Mouse (Mus musculus) CH12.LX (cell line): ENCODE measurements around the gene Wscd1. TPM values are rescaled to one million over a fixed set of nuclear protein-coding genes. Genes with fewer than 3 reads are reported as not detected.

Source experiments
- DNase-seq: peaks from one replicate; pipeline ENCODE4 v3.0.0-alpha.2; 2013; ENCODE audit errors: extremely low read depth
- H3K27ac ChIP-seq: 2 replicates; pipeline ENCODE4 v1.5.1; 2012; ENCODE audit warnings: low read depth, mild to moderate bottlenecking, control low read depth, moderate library complexity; ENCODE audit not compliant: insufficient read depth
- H3K27me3 ChIP-seq: replicated peaks from 2 replicates; pipeline ENCODE3; 2012; ENCODE audit warnings: inconsistent platforms
- H3K36me3 ChIP-seq, 2 experiments: replicated peaks in 1 of 2; 2 replicates each; pipeline versions ENCODE3 to v1.6.1; 2012; ENCODE audit warnings: inconsistent platforms in 1 of 2, low read length in 1 of 2, mild to moderate bottlenecking in 1 of 2, mixed read lengths in 1 of 2, moderate library complexity in 1 of 2; ENCODE audit not compliant: control insufficient read depth in 1 of 2, insufficient read depth in 1 of 2
- H3K4me1 ChIP-seq, 2 experiments: 2 replicates each; pipeline ENCODE4 v1.6.1; 2012; ENCODE audit warnings: inconsistent platforms in 1 of 2, moderate library complexity in 1 of 2; ENCODE audit not compliant: insufficient read depth in 2 of 2, control insufficient read depth in 1 of 2
- H3K4me2 ChIP-seq: 2 replicates; pipeline ENCODE4 v1.6.1; 2012; ENCODE audit warnings: low read depth, mild to moderate bottlenecking, control low read depth; ENCODE audit not compliant: poor library complexity, insufficient read depth, severe bottlenecking
- H3K4me3 ChIP-seq, 3 experiments: fragments of 150-350 bp in 1 of 3; sonication (generic) in 1 of 3; replicated peaks in 1 of 3; 2 replicates each; pipeline versions ENCODE3 to v1.5.1; 2011 to 2012; ENCODE audit warnings: low read depth in 2 of 3, low read length in 2 of 3, mild to moderate bottlenecking in 2 of 3, moderate library complexity in 2 of 3, control low read depth in 1 of 3, improper control_type of control experiment in 1 of 3, inconsistent platforms in 1 of 3, mixed read lengths in 1 of 3; ENCODE audit not compliant: poor library complexity in 1 of 3
- H3K79me2 ChIP-seq: replicated peaks from 2 replicates; pipeline ENCODE4 v1.6.1; 2012; ENCODE audit warnings: mild to moderate bottlenecking, moderate library complexity; ENCODE audit not compliant: control insufficient read depth, poor library complexity, insufficient read depth, severe bottlenecking; ENCODE audit errors: extremely low read depth
- H3K9ac ChIP-seq: 2 replicates; pipeline ENCODE4 v1.6.1; 2012; ENCODE audit warnings: low read depth, mild to moderate bottlenecking, control low read depth, moderate library complexity; ENCODE audit not compliant: insufficient read depth
- H3K9me3 ChIP-seq: replicated peaks from 2 replicates; pipeline ENCODE3; 2012; ENCODE audit warnings: low read length, inconsistent platforms, mixed read lengths
- BHLHE40 ChIP-seq: IDR thresholded peaks from 2 replicates; pipeline ENCODE4 v1.6.1; 2011; ENCODE audit warnings: mild to moderate bottlenecking, low read depth, low read length, improper control_type of control experiment
- CHD1 ChIP-seq: IDR thresholded peaks from 2 replicates; pipeline ENCODE4 v1.6.1; 2012; ENCODE audit warnings: low read depth, low read length, improper control_type of control experiment, inconsistent platforms
- E2F4 ChIP-seq: IDR thresholded peaks from 2 replicates; pipeline ENCODE4 v1.6.1; 2011; ENCODE audit warnings: low read depth, low read length, improper control_type of control experiment; ENCODE audit not compliant: insufficient replicate concordance
- ETS1 ChIP-seq: conservative IDR thresholded peaks from 2 replicates; pipeline ENCODE4 v1.6.1; 2012; ENCODE audit warnings: low read depth, mild to moderate bottlenecking, inconsistent platforms, low read length, improper control_type of control experiment, moderate library complexity
- GABPA ChIP-seq: IDR thresholded peaks from 2 replicates; pipeline ENCODE4 v1.6.1; 2012; ENCODE audit warnings: low read depth, low read length, improper control_type of control experiment, inconsistent platforms; ENCODE audit not compliant: insufficient replicate concordance
- JUN ChIP-seq: IDR thresholded peaks from 2 replicates; pipeline ENCODE4 v1.6.1; 2011; ENCODE audit warnings: low read depth, mild to moderate bottlenecking, low read length, improper control_type of control experiment, moderate library complexity; ENCODE audit not compliant: insufficient read depth
- KAT2A ChIP-seq: IDR thresholded peaks from 2 replicates; pipeline ENCODE4 v1.6.1; 2012; ENCODE audit warnings: low read length, improper control_type of control experiment, inconsistent platforms; ENCODE audit not compliant: insufficient replicate concordance
- MAFK ChIP-seq: IDR thresholded peaks from 2 replicates; pipeline ENCODE4 v1.6.1; 2011; ENCODE audit warnings: low read length, improper control_type of control experiment; ENCODE audit not compliant: insufficient replicate concordance
- MYC ChIP-seq: IDR thresholded peaks from 2 replicates; pipeline ENCODE4 v1.6.1; 2011; ENCODE audit warnings: low read depth, mild to moderate bottlenecking, improper control_type of control experiment, low read length
- NELFE ChIP-seq: IDR thresholded peaks from 2 replicates; pipeline ENCODE4 v1.6.1; 2011; ENCODE audit warnings: low read depth, low read length, improper control_type of control experiment
- PAX5 ChIP-seq: IDR thresholded peaks from 2 replicates; pipeline ENCODE4 v1.6.1; 2012; ENCODE audit warnings: low read length, inconsistent platforms, mixed read lengths
- RCOR1 ChIP-seq: conservative IDR thresholded peaks from 2 replicates; pipeline ENCODE4 v1.6.1; 2012; ENCODE audit warnings: low read depth, mild to moderate bottlenecking, inconsistent platforms, low read length, improper control_type of control experiment
- TBP ChIP-seq: conservative IDR thresholded peaks from 2 replicates; pipeline ENCODE4 v1.6.1; 2011; ENCODE audit warnings: low read depth, low read length, improper control_type of control experiment
- TCF12 ChIP-seq: IDR thresholded peaks from 2 replicates; pipeline ENCODE4 v1.6.1; 2014; ENCODE audit warnings: low read depth, mild to moderate bottlenecking, inconsistent platforms, low read length, improper control_type of control experiment
- USF1 ChIP-seq: IDR thresholded peaks from 2 replicates; pipeline ENCODE4 v1.6.1; 2014; ENCODE audit warnings: low read depth, mild to moderate bottlenecking, inconsistent platforms, low read length, improper control_type of control experiment
- USF2 ChIP-seq: conservative IDR thresholded peaks from 2 replicates; pipeline ENCODE4 v1.6.1; 2011; ENCODE audit warnings: low read depth, low read length, improper control_type of control experiment
- ZC3H11A ChIP-seq: IDR thresholded peaks from 2 replicates; pipeline ENCODE4 v1.6.1; 2012; ENCODE audit warnings: low read depth, mild to moderate bottlenecking, inconsistent platforms, low read length, improper control_type of control experiment
- dilution Hi-C: fragments of 300-500 bp; cut with MboI; formaldehyde crosslinking; loops from 2 replicates; pipeline ENCODE4 v1.14.3; 2020; ENCODE audit warnings: low sequenced_read_pairs; ENCODE audit not compliant: extremely low pct_unique_long_range_greater_than_20kb, extremely low pct_ligation_motif_present
- in situ Hi-C: fragments of 300-500 bp; cut with MboI; formaldehyde crosslinking; loops from 3 replicates; pipeline ENCODE4 v1.14.3; 2019; ENCODE audit warnings: low sequenced_read_pairs, low pct_ligation_motif_present, low pct_unique_long_range_greater_than_20kb, mixed read lengths
- polyA plus RNA-seq: library from polyadenylated mRNA; unstranded; fragments of >175 nt; gene quantifications from 2 replicates; pipeline ENCODE4 v1.2.1, GENCODE M21; 2012; ENCODE audit warnings: low read depth; ENCODE audit not compliant: insufficient read length
- total RNA-seq, 2 experiments: library from RNA; depleted of rRNA; stranded (reverse); fragments of 300-350 nt in 1 of 2; fragments of >200 nt in 1 of 2; gene quantifications; 2 replicates each; pipeline ENCODE4 v1.2.3; 2012 to 2014

Wscd1 gene
- total and polyA plus RNA-seq, 3 experiments: not detected

- Histone ChIP-seq H3K27ac (no peak overlapping the region), H3K4me1 (no peaks in the 10 kb centered on the region), H3K9me3 (no peaks in the 10 kb centered on the region), H3K9ac (no peak overlapping the region), H3K27me3 (peaks cover 98% of the 10 kb centered on the region), H3K4me3 (no peak overlapping the region), H3K79me2 (no peaks in the 10 kb centered on the region), H3K36me3 (no peaks in the 10 kb centered on the region), H3K4me2 (no peak overlapping the region)
- dilution Hi-C loops: no loop called here
- in situ Hi-C loops: no loop called here
- no peak for TF ChIP-seq USF2
- no peak for TF ChIP-seq E2F4
- no peak for TF ChIP-seq CHD1
- no peak for TF ChIP-seq ETS1
- TF ChIP-seq PAX5: no peak
- no peak for TF ChIP-seq JUN
- DNase-seq: no peak
Observed at GRCm38 (mm10) chr11:71770479-71770878, 20.8 kb downstream of the Wscd1 start.

DNA sequence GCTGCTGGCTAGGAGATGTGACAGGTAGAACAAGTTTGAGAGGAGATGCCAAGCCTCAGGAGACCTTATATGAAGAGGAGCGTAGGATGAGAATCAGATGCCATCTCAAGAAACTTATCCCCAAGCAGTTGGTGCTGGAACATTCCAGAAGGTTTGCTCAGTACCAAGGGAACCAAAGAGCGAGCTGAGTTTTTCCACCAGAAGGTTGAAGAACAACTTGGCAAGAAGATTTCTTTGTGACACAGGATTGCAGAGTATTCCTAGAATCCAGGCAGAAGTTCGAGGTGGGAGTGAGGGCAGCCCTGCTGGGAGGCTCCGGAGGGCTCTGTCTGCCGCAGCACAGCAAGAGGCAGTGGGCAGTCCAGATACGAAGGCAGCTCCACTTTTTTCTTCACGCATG is 21.4 kb downstream of the Wscd1 start:
- no peak for DNase-seq
- Histone ChIP-seq H3K79me2 (no peaks in the 10 kb centered on the region), H3K9me3 (no peaks in the 10 kb centered on the region), H3K27ac (no peak overlapping the region), H3K4me3 (no peak overlapping the region), H3K4me1 (no peaks in the 10 kb centered on the region), H3K4me2 (no peak overlapping the region), H3K27me3 (peaks cover 98% of the 10 kb centered on the region), H3K9ac (no peak overlapping the region), H3K36me3 (no peaks in the 10 kb centered on the region)
- TF ChIP-seq KAT2A (no peak), NELFE (no peak), RCOR1 (no peak), MYC (no peak), USF1 (no peak), BHLHE40 (no peak), GABPA (no peak), MAFK (no peak), ZC3H11A (no peak), TBP (no peak), TCF12 (no peak)
- in situ Hi-C loops: no loop called here
- dilution Hi-C loops: no loop called here
